Mouse (Mus musculus): ENCODE results near the gene Gm9508. TPM values are rescaled to one million over a fixed set of nuclear protein-coding genes. Genes with fewer than 3 reads are reported as not detected.

The Gm9508 gene
- total RNA-seq, 2 experiments from 2014 or later = not detected

DNA sequence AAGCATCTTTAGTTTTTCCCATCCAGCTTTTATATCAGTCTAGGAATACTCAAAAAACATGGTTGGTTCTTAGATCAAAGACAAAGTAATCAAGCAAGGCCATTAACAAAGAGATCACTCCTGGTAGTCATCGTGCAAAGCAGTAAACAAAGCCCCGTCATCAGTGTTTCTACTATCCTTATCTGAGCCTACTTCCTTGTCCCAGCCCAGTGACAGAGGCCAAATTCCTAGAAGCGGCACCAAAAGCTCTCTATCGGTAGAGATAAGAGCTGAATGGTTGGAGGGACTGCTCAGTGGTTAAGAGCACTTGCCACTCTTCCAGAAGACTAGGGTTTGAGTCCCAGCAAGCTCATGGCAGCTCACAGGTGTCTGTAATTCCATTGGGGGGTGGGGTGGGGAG, 25.5 kb downstream of the Gm9508 start:
- ATAC-seq (replicated peaks; ENCODE audit: poor library complexity, severe bottlenecking) = no peak

DNA sequence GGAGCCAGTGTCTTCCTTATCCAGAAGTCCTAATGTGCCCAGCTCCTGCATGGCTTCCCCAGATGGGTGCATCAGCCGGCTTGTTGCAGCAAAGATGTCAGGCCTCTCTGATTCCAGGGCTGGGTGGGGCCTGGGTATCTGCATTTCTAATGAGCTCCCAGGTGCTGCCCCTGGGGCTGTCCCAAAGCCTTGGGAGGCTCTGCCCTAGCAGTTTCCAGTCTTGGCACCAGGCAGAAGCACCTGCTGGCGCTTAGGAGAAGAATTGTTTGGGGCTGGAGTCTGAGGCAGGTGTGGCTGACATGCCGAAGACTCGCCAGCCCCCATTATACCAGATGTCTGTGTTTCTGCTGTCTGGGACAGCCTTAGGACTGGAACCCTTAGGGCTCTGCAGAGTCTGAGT, 26.3 kb downstream of the Gm9508 start:
- ATAC-seq (replicated peaks; ENCODE audit: poor library complexity, severe bottlenecking) = no peak

DNA sequence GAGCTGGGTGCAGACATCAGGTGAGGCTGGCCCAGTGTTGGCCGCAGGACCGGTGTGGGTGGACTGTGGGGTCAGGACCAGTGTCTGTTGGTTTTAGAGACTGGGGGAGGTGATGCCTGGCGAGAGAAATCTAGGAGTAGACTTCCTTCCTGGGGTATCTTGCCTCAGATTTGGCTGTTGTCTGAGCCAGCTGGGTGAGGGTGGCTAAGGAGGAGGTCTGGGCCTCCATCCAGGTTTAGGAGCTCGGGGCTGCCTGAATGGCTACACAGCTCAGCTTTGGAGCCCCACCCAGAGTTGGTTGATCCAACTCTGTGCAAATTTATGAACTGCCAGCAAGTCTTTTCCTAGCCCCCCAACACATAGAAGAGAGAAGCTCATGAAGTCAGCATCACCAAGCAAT, 29.6 kb downstream of the Gm9508 start:
- ATAC-seq (replicated peaks; ENCODE audit: poor library complexity, severe bottlenecking) = no peak

DNA sequence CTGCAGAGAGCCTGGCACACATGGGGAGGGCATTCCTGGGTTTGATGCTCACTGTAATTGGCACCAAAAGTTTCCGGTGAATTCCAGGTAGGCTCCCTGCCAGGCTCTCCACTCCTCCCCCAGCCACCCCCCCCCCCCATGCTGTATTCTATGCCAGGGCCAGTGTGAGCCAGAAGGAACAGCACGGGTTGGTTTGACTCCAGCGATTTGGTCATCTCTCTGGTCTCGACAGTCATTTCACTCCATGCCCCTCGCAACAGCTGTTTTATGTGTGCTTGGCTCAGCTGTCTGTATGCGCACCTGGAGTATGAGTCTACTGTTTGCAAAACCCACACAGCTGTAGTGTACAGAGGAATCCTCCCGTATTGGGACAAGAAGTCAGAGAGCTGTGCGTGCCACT, 30.7 kb downstream of the Gm9508 start:
- ATAC-seq (replicated peaks; ENCODE audit: poor library complexity, severe bottlenecking) = no peak

DNA sequence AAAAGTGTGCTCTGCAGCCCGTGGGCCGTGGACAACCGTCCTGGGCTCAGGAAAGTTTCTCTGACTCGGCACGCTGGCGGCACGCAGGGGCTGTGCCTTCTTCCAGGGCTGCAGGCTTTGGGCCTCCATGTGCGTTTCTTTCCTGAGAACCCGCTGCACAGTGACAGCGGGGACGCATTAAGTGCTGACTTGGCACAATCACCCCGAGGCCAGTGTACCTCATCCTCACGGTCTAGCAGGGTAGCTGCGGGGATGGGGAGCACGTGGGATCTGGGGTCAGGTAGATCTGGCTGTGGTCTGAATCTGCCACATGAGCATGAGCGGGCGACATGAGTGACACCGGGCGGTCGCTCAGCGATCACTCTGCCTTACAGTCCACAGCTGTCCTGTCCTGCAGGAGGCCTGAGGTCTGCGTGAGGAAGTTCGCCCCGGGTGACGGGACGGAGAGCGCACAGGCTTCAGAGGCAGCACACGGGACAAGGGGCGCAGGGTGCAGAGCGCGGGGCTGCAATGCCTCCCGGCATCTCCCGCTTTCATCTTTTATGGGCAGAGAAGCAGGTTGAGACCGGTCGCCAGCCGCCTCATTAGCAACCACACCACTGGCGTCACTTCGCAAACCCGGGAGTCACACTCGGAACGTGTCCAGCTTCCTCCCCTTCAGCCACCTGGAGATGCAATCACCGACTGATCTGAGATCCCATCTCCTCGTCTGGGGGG, 32.9 kb downstream of the Gm9508 start:
- ATAC-seq (replicated peaks; ENCODE audit: poor library complexity, severe bottlenecking) = peak; percentile 43; the same call in 1 of the 2 replicates

DNA sequence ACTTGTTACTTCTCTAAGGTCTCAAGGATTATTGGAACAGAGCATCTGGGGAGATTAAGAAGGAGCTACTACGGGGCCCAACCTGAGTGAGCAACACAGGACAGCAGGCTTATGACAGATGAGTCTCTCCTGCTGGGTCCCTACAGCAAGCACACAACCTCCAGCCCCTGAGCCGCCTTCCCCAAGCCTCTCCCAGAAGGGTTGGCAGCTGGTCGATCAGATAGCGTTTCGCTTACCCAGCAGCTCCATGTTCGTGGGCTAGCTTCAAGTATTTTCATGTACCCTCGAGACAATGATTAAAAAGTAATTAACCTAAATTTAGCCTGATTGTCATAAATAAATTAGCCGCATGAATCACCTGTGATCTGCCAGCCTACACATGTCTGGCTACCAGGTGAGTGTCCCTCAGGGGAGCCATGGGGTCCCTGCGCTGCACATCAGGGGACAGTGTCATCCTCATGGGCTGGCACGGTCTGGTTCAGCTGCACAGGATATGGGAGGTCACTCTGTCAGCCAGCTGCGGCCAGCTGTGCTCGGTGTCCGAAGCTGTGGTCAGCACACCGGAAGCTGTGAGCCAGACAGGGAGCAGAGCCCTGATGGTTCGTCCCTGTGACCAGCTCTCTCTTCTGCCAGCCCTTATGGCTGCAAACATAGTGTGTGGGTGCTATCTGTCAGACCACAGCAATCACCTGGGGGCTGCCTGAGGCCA, 38.6 kb downstream of the Gm9508 start:
- ATAC-seq (replicated peaks; ENCODE audit: poor library complexity, severe bottlenecking) = no peak

DNA sequence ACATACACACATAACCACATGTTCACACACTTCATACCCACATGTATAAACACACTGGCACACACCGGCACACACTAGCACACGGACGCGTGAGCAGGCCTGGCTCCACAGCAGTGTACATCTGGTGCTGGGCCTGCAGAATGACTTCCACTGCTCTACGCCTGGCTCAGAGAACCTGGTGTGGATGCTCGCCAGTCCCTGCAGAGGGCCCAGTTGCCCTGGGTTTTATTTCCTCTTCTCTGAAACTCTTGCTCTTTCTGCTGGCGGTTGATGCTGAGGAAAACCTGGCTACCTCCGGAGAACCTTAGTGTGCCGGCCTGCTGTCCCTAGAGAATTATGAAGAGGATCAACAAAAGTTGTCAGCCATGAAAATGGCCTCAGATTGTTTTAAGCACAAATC, 45.0 kb downstream of the Gm9508 start:
- no peak for ATAC-seq (replicated peaks; ENCODE audit: poor library complexity, severe bottlenecking)

DNA sequence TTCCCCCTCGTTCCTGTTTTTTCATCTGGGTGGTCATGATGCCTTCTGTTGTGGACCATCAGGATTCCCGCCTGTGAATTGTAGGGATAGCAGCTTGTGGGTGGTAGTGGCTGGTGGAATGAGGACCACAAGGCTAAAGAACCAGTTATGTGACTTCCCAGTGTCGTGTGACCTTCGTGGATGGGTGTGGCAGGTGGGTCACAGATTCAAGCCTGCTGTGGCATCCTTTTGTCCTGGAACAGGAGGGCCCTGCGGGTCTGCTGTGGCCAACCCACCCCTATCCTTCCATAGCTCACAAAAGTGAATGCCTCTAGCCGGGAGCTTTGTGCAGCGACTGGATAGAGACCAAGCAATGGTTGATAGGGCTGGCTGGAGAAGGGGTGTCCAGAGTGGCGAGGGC, 49.1 kb downstream of the Gm9508 start:
- ATAC-seq (replicated peaks; ENCODE audit: poor library complexity, severe bottlenecking) = no peak

DNA sequence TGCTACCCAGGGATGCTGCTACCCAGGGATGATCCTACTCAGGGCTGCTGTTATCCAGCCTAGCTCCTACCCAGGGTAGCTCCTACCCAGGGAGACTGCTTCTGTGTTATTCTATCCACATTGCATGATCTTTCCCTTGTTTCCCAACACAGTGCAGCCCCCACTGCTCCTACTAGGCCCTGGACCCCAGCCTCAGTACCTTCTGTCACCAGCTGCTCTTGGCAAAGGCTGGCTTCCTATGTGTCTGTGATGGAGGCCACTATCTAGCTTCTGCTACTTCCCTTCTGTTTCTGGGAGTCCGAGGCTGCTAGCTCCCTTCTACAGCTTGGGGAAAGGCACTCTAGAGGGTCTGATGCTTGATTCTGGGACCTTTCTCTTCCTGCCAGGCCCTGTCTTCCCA, 49.6 kb downstream of the Gm9508 start:
- ATAC-seq (replicated peaks; ENCODE audit: poor library complexity, severe bottlenecking) = no peak

Other genes with a start within 250 kb of the Gm9508 start
- 14.6 and 14.8 TPM in 2 replicates for gene Fam207a, start 181.4 kb downstream of the Gm9508 start, total RNA-seq (2014; fragmentation: Nextera tagmentation)
- gene Fam207a, start 181.4 kb downstream of the Gm9508 start, total RNA-seq (2017) = 23.5 and 43.2 TPM in 2 replicates
- 17.1 and 28.9 TPM in 2 replicates for gene Itgb2, start 167.0 kb downstream of the Gm9508 start, total RNA-seq (2014; fragmentation: Nextera tagmentation)
- gene Itgb2, start 167.0 kb downstream of the Gm9508 start, total RNA-seq (2017) = 32.0 and 36.6 TPM in 2 replicates
- gene Pttg1ip, start 115.5 kb downstream of the Gm9508 start, total RNA-seq (2014; fragmentation: Nextera tagmentation) = 36.6 and 39.0 TPM in 2 replicates
- gene Pttg1ip, start 115.5 kb downstream of the Gm9508 start, total RNA-seq (2017) = 34.6 and 37.0 TPM in 2 replicates
- 60.0 and 78.8 TPM in 2 replicates for gene Sumo3, start 91.1 kb downstream of the Gm9508 start, total RNA-seq (2014; fragmentation: Nextera tagmentation)
- gene Sumo3, start 91.1 kb downstream of the Gm9508 start, total RNA-seq (2017) = 197 and 205 TPM in 2 replicates
- not detected in 2 replicates for gene Gm49325, start 91.0 kb downstream of the Gm9508 start, total RNA-seq (2014; fragmentation: Nextera tagmentation)
- gene Gm49325, start 91.0 kb downstream of the Gm9508 start, total RNA-seq (2017) = 1.6 TPM in 1 of 2 replicates, not detected in the other
- gene Ube2g2, start 75.0 kb downstream of the Gm9508 start, total RNA-seq (2014; fragmentation: Nextera tagmentation) = 39.6 and 42.0 TPM in 2 replicates
- gene Ube2g2, start 75.0 kb downstream of the Gm9508 start, total RNA-seq (2017) = 29.5 and 53.3 TPM in 2 replicates
- gene Tspear, start 10.7 kb downstream of the Gm9508 start, total RNA-seq (2014; fragmentation: Nextera tagmentation) = 0.90 TPM in 1 of 2 replicates, not detected in the other
- 0.05 TPM in 1 of 2 replicates, not detected in the other for gene Tspear, start 10.7 kb downstream of the Gm9508 start, total RNA-seq (2017)
- gene Gm19402, start 6.5 kb downstream of the Gm9508 start, total RNA-seq (2014; fragmentation: Nextera tagmentation) = not detected in 2 replicates
- not detected in 2 replicates for gene Gm19402, start 6.5 kb downstream of the Gm9508 start, total RNA-seq (2017)
- not detected in 2 replicates for gene Gm10272, start 9.4 kb upstream of the Gm9508 start, total RNA-seq (2014; fragmentation: Nextera tagmentation)
- gene Gm10272, start 9.4 kb upstream of the Gm9508 start, total RNA-seq (2017) = not detected in 2 replicates
- gene Gm10024, start 14.2 kb upstream of the Gm9508 start, total RNA-seq (2014; fragmentation: Nextera tagmentation) = not detected in 2 replicates
- not detected in 2 replicates for gene Gm10024, start 14.2 kb upstream of the Gm9508 start, total RNA-seq (2017)
- not detected in 2 replicates for gene Gm10142, start 18.6 kb upstream of the Gm9508 start, total RNA-seq (2014; fragmentation: Nextera tagmentation)
- gene Gm10142, start 18.6 kb upstream of the Gm9508 start, total RNA-seq (2017) = not detected in 2 replicates
- gene Krtap12-1, start 23.4 kb upstream of the Gm9508 start, total RNA-seq (2014; fragmentation: Nextera tagmentation) = not detected in 2 replicates
- not detected in 2 replicates for gene Krtap12-1, start 23.4 kb upstream of the Gm9508 start, total RNA-seq (2017)
- not detected in 2 replicates for gene Gm10100, start 29.3 kb upstream of the Gm9508 start, total RNA-seq (2014; fragmentation: Nextera tagmentation)
- gene Gm10100, start 29.3 kb upstream of the Gm9508 start, total RNA-seq (2017) = not detected in 2 replicates
- gene Gm18596, start 45.4 kb upstream of the Gm9508 start, total RNA-seq (2014; fragmentation: Nextera tagmentation) = not detected in 2 replicates
- gene Gm18596, start 45.4 kb upstream of the Gm9508 start, total RNA-seq (2017) = not detected in 2 replicates
- gene Gm9736, start 54.1 kb upstream of the Gm9508 start, total RNA-seq (2014; fragmentation: Nextera tagmentation) = not detected in 2 replicates
- gene Gm9736, start 54.1 kb upstream of the Gm9508 start, total RNA-seq (2017) = not detected in 2 replicates
- gene Gm3233, start 62.4 kb upstream of the Gm9508 start, total RNA-seq (2014; fragmentation: Nextera tagmentation) = not detected in 2 replicates
- gene Gm3233, start 62.4 kb upstream of the Gm9508 start, total RNA-seq (2017) = not detected in 2 replicates
- not detected in 2 replicates for gene Gm3238, start 74.1 kb upstream of the Gm9508 start, total RNA-seq (2014; fragmentation: Nextera tagmentation)
- not detected in 2 replicates for gene Gm3238, start 74.1 kb upstream of the Gm9508 start, total RNA-seq (2017)
- gene Gm7138, start 79.7 kb upstream of the Gm9508 start, total RNA-seq (2014; fragmentation: Nextera tagmentation) = not detected in 2 replicates
- gene Gm7138, start 79.7 kb upstream of the Gm9508 start, total RNA-seq (2017) = not detected in 2 replicates
- gene Gm3250, start 85.3 kb upstream of the Gm9508 start, total RNA-seq (2014; fragmentation: Nextera tagmentation) = not detected in 2 replicates
- not detected in 2 replicates for gene Gm3250, start 85.3 kb upstream of the Gm9508 start, total RNA-seq (2017)
- gene Gm7137, start 91.0 kb upstream of the Gm9508 start, total RNA-seq (2014; fragmentation: Nextera tagmentation) = not detected in 2 replicates
- gene Gm7137, start 91.0 kb upstream of the Gm9508 start, total RNA-seq (2017) = not detected in 2 replicates
- gene Gm9639, start 97.8 kb upstream of the Gm9508 start, total RNA-seq (2014; fragmentation: Nextera tagmentation) = not detected in 2 replicates
- not detected in 2 replicates for gene Gm9639, start 97.8 kb upstream of the Gm9508 start, total RNA-seq (2017)
- not detected in 2 replicates for gene Gm19668, start 101.9 kb upstream of the Gm9508 start, total RNA-seq (2014; fragmentation: Nextera tagmentation)
- not detected in 2 replicates for gene Gm19668, start 101.9 kb upstream of the Gm9508 start, total RNA-seq (2017)
- not detected in 2 replicates for gene Gm9507, start 114.6 kb upstream of the Gm9508 start, total RNA-seq (2014; fragmentation: Nextera tagmentation)
- gene Gm9507, start 114.6 kb upstream of the Gm9508 start, total RNA-seq (2017) = not detected in 2 replicates
- not detected in 2 replicates for gene Gm2696, start 117.4 kb upstream of the Gm9508 start, total RNA-seq (2014; fragmentation: Nextera tagmentation)
- not detected in 2 replicates for gene Gm2696, start 117.4 kb upstream of the Gm9508 start, total RNA-seq (2017)
- not detected in 2 replicates for gene Krtap10-4, start 129.9 kb upstream of the Gm9508 start, total RNA-seq (2014; fragmentation: Nextera tagmentation)
- not detected in 2 replicates for gene Krtap10-4, start 129.9 kb upstream of the Gm9508 start, total RNA-seq (2017)
- 0.75 TPM in 1 of 2 replicates, not detected in the other for gene Krtap10-10, start 138.7 kb upstream of the Gm9508 start, total RNA-seq (2014; fragmentation: Nextera tagmentation)
- not detected in 2 replicates for gene Krtap10-10, start 138.7 kb upstream of the Gm9508 start, total RNA-seq (2017)
- not detected in 2 replicates for gene Gm36176, start 149.6 kb upstream of the Gm9508 start, total RNA-seq (2014; fragmentation: Nextera tagmentation)
- not detected in 2 replicates for gene Gm36176, start 149.6 kb upstream of the Gm9508 start, total RNA-seq (2017)
- not detected in 2 replicates for gene Gm10318, start 155.6 kb upstream of the Gm9508 start, total RNA-seq (2014; fragmentation: Nextera tagmentation)
- gene Gm10318, start 155.6 kb upstream of the Gm9508 start, total RNA-seq (2017) = not detected in 2 replicates
- gene Gm3285, start 164.7 kb upstream of the Gm9508 start, total RNA-seq (2014; fragmentation: Nextera tagmentation) = not detected in 2 replicates
- not detected in 2 replicates for gene Gm3285, start 164.7 kb upstream of the Gm9508 start, total RNA-seq (2017)
- gene Lrrc3, start 205.3 kb upstream of the Gm9508 start, total RNA-seq (2014; fragmentation: Nextera tagmentation) = not detected in 2 replicates
- not detected in 2 replicates for gene Lrrc3, start 205.3 kb upstream of the Gm9508 start, total RNA-seq (2017)

Measured in granulocyte monocyte progenitor cell, adult 5-6 weeks (primary cell).